Mouse (Mus musculus) gastrocnemius, adult 2 months (tissue): ENCODE data around the gene Olfr722. TPM values are rescaled to one million over a fixed set of nuclear protein-coding genes. Genes with fewer than 3 reads are reported as not detected.
"Not testable (repeated sequence)": the region's sequence is repeated elsewhere in the genome, so short reads cannot be mapped to it uniquely, and the experiment has no call there.

Experiments
- DNase-seq: peaks from one replicate; pipeline ENCODE4 v3.0.0; 2022
- H3K27ac ChIP-seq: fragments of 200-600 bp; 2 replicates; pipeline ENCODE4 v1.8.1; 2022; ENCODE audit warnings: mild to moderate bottlenecking
- H3K4me3 ChIP-seq: fragments of 200-600 bp; 2 replicates; pipeline ENCODE4 v1.8.1; 2022; ENCODE audit warnings: mild to moderate bottlenecking, moderate library complexity
- CTCF ChIP-seq: fragments of 200-600 bp; IDR thresholded peaks from 2 replicates; pipeline ENCODE4 v1.8.1; 2022; ENCODE audit warnings: antibody characterized with exemption, mild to moderate bottlenecking, moderate library complexity
- intact Hi-C: fragments of 180-260 bp; cut with DNase I; formaldehyde crosslinking; loops from one replicate; pipeline ENCODE4 v1.15.1; 2025
- long read RNA-seq, 2 experiments: library from polyadenylated mRNA; stranded (forward); transcript quantifications; one replicate each; pipeline ENCODE4 v2.0.0; 2021
- total RNA-seq, 2 experiments: library from RNA; stranded (reverse); gene quantifications; 2 replicates each; pipeline ENCODE4 v1.2.3; 2021

Olfr722 gene
- total RNA-seq: not detected
- long read RNA-seq, experiment 1: 0 reads
- long read RNA-seq, experiment 2: 0 reads

DNA sequence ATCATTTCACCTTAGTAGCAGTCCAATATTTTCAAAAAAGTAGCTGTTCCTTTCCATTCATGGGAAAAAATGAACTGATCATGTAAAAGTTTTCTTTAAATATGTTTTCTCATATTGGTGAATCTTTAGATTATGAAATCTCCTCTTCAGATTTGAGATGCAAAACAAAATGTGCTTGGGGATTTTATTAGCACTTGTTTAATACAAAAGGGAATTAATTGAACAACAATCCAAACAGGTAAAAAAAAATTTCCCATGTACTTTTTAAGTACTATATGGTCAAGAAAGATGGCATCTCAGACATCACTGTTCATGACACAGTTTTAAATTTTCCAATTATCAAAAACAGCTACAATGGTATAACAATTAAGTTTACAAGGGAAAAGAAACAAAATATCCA lies at the start of gene Olfr722:
TSS of gene Olfr722 (minus strand) at position 101 of the 400 bp plus-strand sequence.
- no peak within 1 kb of the TSS for H3K4me3 ChIP-seq
- no peak within 1 kb of the TSS for H3K27ac ChIP-seq
- TF ChIP-seq CTCF: no peak
- intact Hi-C loops: no loop called here
- no peak for DNase-seq

DNA sequence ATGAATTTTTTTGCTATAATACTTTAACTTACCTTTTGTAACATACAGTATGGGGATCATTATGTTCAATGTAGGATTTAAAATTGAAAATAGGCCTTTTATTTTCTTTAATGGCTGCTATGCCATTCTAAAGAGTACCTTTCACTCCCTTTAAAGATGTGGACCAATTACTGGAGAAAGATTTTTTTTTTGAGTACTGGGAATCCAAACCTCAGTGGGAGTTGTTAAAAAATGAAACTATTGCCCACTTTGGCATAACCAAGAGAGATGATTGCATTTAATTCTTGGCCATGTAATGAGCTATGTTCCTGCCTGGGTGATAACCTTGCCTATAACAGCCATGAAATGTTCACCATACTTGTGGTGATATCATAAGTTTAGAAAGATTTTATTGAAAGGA lies 29.9 kb upstream of the Olfr722 start, which contains the start of gene Olfr723:
TSS of gene Olfr723 (minus strand) at position 101 of the 400 bp plus-strand sequence.
- DNase-seq: not testable (repeated sequence)
- intact Hi-C loops: loop anchor here (2.0 kb wide), 1 partner anchor 33 kb away; no protein-coding TSS in a partner anchor

GRCm38 (mm10) chr14:49860387-49860786 lies 41.4 kb downstream of the Olfr722 start:
- no peak for DNase-seq
- peak; percentile 24; the same call in 1 of the 2 replicates for TF ChIP-seq CTCF
- Histone ChIP-seq H3K4me3 (no peak overlapping the region), H3K27ac (no peak overlapping the region)
- intact Hi-C loops: no loop called here

More for the DNA sequence above, 29.9 kb upstream of the Olfr722 start, which contains the start of gene Olfr723:
- H3K27ac ChIP-seq, H3K4me3 ChIP-seq: not testable (repeated sequence)

Other genes with a start within 250 kb of the Olfr722 start
- gene Armh4, start 118.6 kb downstream of the Olfr722 start, total RNA-seq: 1 to 10 TPM in 1 of 2 experiments, under 1 TPM in 1; 0.54 to 1.1 TPM
- not detected for gene Olfr723, start 29.8 kb upstream of the Olfr722 start, total RNA-seq
- not detected for gene Olfr724, start 61.3 kb upstream of the Olfr722 start, total RNA-seq
- gene Olfr725, start 138.4 kb upstream of the Olfr722 start, total RNA-seq: not detected
- gene Olfr726, start 189.0 kb upstream of the Olfr722 start, total RNA-seq: not detected
- not detected for gene Olfr727, start 221.2 kb upstream of the Olfr722 start, total RNA-seq
- not detected for gene Olfr728, start 240.7 kb upstream of the Olfr722 start, total RNA-seq